Mouse (Mus musculus) small intestine, adult 2 months (tissue): ENCODE measurements around the gene Acad9. TPM values are rescaled to one million over a fixed set of nuclear protein-coding genes. Genes with fewer than 3 reads are reported as not detected.

ENCODE experiments used
- H3K27ac ChIP-seq: fragments of 200-500 bp; 2 replicates; pipeline ENCODE4 v1.5.1; 2012; ENCODE audit warnings: low read depth, low read length, control low read depth, inconsistent platforms; ENCODE audit not compliant: insufficient read depth
- H3K27me3 ChIP-seq: fragments of 200-500 bp; 2 replicates; pipeline ENCODE4 v1.6.1; 2012; ENCODE audit warnings: mild to moderate bottlenecking, moderate library complexity, low read length, inconsistent platforms; ENCODE audit not compliant: control insufficient read depth, insufficient read depth
- H3K36me3 ChIP-seq: fragments of 200-500 bp; 2 replicates; pipeline ENCODE4 v1.6.1; 2012; ENCODE audit warnings: mild to moderate bottlenecking, low read length, control low read depth, inconsistent platforms; ENCODE audit not compliant: control insufficient read depth, insufficient read depth
- H3K4me1 ChIP-seq: fragments of 200-500 bp; 2 replicates; pipeline ENCODE4 v1.6.1; 2012; ENCODE audit warnings: low read length, inconsistent platforms, mixed read lengths; ENCODE audit not compliant: control insufficient read depth, insufficient read depth, insufficient read length
- H3K4me3 ChIP-seq: fragments of 200-500 bp; 2 replicates; pipeline ENCODE4 v1.5.1; 2012; ENCODE audit warnings: low read depth, mild to moderate bottlenecking, control low read depth, inconsistent platforms, low read length, moderate library complexity
- CTCF ChIP-seq: fragments of 200-500 bp; IDR thresholded peaks from 2 replicates; pipeline ENCODE4 v1.5.1; 2012; ENCODE audit warnings: low read depth, mild to moderate bottlenecking, control low read depth, inconsistent platforms, low read length, moderate library complexity, mixed read lengths; ENCODE audit not compliant: insufficient replicate concordance, insufficient read length; ENCODE audit errors: extremely low read depth
- POLR2A ChIP-seq: fragments of 200-500 bp; IDR thresholded peaks from 2 replicates; pipeline ENCODE4 v1.6.1; 2012; ENCODE audit warnings: low read depth, mild to moderate bottlenecking, control low read depth, inconsistent platforms, low read length, moderate library complexity
- WGBS: fragments of 180-500 bp; shearing (Covaris S2); methylation state at CpG from one replicate; pipeline ENCODE4 v1.1.7; 2018; 5-methylcytosine and 5-hydroxymethylcytosine counted together
- polyA plus RNA-seq: library from polyadenylated mRNA; depleted of rRNA; stranded (reverse); fragments of >200 nt; gene quantifications from 2 replicates; pipeline ENCODE4 v1.2.3, GENCODE M21; 2012; rRNA removed

Acad9 gene
- 3.9 and 5.9 TPM in 2 replicates for polyA plus RNA-seq

DNA sequence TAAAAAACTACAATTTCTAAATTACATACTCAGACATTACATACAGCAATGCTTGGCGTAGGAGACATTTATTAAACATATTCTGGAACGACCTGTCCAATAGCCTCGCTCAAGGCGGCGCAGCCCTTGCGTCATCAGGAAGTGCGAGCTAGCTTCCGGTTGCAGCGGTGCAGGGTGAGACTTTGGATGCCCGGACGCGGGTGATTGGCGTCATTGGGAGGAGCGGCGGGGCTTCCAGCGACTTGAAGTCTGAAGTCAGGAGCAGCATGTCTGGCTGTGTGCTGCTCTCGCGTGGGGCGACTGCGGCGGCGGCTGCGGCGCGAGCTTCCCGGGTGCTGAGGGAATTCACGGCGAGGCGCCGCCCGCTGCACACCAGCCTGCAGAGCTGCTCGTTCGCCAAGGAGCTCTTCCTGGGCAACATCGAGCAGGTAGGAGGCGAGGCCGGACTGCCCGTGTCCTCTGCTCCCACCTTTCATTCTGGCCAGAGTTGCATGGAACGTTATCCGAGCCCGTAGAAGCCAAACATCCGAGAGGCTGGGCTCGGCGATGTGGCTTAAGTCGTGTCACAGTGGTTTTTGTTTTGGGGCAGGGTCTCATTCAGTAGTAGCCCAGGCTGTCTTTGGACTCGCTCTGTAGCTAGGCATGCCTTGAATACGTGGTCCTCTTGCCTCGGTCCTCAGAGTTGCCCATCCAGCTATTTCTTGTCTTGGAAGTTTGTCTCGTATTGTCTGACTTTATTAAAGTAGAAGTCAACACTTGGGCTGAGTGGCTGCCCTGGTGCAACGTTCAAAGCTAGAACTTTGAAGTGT lies at the start of gene Acad9:
Acad9 (plus strand) TSS at position 137 of the 809 bp plus-strand sequence.
- WGBS = under 1% methylated on average over 49 of the region's 49 CpGs
- Histone ChIP-seq H3K4me3 (peak within 1 kb of the TSS; percentile 91), H3K27ac (0 out of 2 replicates have a peak within 1 kb of the TSS, but pooled peaks have one; percentile 6), H3K4me1 (peaks cover 2% of the 10 kb centered on the region; the same call in 1 of the 2 replicates), H3K27me3 (no peaks in the 10 kb centered on the region; the same call in 1 of the 2 replicates), H3K36me3 (peaks cover 6% of the 10 kb centered on the region)
- peak; percentile 47; the same call in 1 of the 2 replicates for TF ChIP-seq POLR2A
- no peak for TF ChIP-seq CTCF

DNA sequence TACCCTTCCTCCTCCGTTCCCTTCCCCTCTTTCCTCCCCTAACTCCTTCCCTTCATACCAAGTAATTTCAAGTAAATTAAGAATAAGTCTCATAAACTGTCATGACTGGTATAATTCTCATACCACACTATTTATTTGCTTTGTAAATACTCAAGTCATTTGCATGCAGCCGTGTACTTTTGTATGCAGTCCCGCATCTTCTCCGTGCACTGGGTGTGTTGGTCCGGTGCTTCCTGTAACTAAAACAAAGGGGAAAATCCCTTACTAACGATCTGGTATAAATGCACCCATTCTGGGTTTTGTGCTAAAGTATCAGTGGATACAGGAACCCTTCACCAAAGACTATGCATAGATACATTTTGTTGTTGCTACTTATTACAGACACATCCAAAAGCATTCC lies 40.0 kb upstream of the Acad9 start:
- Histone ChIP-seq H3K36me3 (no peaks in the 10 kb centered on the region), H3K4me3 (no peak overlapping the region), H3K27me3 (no peaks in the 10 kb centered on the region), H3K4me1 (no peaks in the 10 kb centered on the region), H3K27ac (no peak overlapping the region)
- TF ChIP-seq POLR2A = no peak
- TF ChIP-seq CTCF = no peak
- WGBS = 68% methylated on average over 6 of the region's 6 CpGs

DNA sequence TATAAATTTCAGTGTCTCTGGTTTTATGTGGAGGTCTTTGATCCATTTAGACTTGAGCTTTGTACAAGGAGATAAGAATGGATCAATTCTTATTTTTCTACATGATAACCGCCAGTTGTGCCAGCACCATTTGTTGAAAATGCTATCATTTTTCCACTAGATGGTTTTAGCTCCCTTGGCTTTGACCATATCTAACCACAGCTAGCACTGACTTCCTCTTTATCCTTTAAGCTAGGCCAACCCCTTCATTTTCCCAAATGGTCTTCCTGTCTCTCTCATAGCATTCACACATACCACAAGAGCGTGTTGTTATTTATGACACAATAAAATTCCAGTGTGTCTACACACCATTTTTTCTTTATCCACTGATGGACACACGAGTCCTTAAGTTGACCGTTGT lies 35.8 kb upstream of the Acad9 start:
- Histone ChIP-seq H3K4me3 (no peak overlapping the region), H3K36me3 (no peaks in the 10 kb centered on the region), H3K27ac (no peak overlapping the region), H3K4me1 (no peaks in the 10 kb centered on the region), H3K27me3 (no peaks in the 10 kb centered on the region)
- 82% methylated on average over 4 of the region's 4 CpGs for WGBS
- no peak for TF ChIP-seq POLR2A
- TF ChIP-seq CTCF = no peak

DNA sequence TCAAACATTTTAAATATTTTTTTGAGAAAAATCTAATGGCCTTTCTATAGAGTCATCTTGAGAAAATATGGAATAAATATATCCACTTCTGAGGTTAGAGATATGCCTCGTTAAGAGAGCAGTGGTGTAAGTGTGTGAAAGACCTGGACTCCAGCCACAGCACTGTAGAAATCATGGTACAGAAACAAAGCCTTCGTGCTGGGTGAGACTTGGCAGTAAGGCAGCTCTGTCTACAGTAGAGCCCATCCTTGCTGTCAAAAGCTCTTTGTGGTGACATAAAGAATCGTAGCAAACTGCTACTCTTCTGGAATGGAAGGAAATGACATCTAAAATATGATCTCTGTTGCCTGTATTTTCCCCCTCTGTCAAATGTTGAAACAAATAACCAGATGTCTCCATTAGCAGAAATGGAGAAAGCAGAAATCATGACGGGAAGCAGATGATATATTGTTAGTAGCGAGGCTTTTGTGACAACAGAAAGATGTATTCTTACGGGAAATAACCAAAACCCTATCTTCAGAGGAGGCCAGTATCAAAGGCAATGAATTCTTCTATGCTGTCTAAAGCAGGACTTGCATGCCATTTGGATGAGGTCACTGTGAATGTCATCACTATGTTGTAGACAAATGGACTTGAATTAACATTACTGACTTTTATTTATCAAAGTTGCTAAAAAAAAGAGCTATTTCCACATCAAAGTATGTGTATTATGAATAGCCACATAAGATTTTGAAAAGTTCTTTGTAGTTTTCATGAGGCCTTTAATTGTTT lies 33.9 kb upstream of the Acad9 start:
- WGBS = 63% methylated on average over 6 of the region's 6 CpGs
- TF ChIP-seq CTCF (no peak), POLR2A (no peak)
- no peak overlapping the region for H3K27ac ChIP-seq
- no peaks in the 10 kb centered on the region for H3K4me1 ChIP-seq
- no peak overlapping the region for H3K4me3 ChIP-seq
- no peaks in the 10 kb centered on the region for H3K27me3 ChIP-seq
- H3K36me3 ChIP-seq = no peaks in the 10 kb centered on the region

DNA sequence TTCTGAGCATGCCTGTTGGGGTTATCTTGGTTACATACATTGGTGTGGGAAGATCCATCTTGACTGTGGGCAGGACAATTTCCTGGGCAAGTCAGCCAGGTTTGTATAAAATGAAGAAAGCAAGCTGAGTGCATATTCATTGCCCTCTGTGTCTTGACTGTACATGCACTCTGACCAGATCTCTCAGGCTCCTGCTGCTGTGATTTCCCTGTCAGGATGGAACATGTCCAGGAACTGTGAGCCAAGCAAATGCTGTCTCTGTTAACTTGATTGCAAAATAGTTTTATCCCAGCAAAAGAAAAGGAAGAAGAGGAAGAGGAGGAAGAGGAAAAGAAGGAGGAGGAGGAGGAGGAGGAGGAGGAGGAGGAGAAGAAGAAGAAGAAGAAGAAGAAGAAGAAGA lies 21.3 kb upstream of the Acad9 start:
- TF ChIP-seq POLR2A = no peak
- no peak for TF ChIP-seq CTCF
- no peaks in the 10 kb centered on the region for H3K36me3 ChIP-seq
- H3K27me3 ChIP-seq = no peaks in the 10 kb centered on the region
- no peak overlapping the region for H3K27ac ChIP-seq
- no peaks in the 10 kb centered on the region for H3K4me1 ChIP-seq
- no peak overlapping the region for H3K4me3 ChIP-seq

DNA sequence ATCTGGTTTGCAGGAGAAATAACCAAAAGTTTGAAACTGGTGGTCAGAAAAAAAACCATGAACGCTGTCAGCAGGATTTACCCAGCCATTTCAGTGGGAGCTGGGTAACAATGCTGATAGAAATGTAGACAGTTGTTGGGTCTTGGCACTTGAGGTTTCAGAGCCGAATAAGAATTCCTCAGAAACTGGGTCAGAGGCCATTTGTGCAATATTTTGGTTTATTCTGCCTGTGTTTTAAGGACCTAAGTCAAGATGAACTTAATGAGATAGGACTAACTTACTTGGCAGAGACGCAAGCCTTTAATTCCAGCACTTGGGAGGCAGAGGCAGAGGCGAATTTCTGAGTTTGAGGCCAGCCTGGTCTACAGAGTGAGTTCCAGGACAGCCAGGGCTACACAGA lies 20.7 kb upstream of the Acad9 start:
- H3K27me3 ChIP-seq = no peaks in the 10 kb centered on the region
- TF ChIP-seq CTCF (no peak), POLR2A (no peak)
- H3K27ac ChIP-seq = no peak overlapping the region
- WGBS = 61% methylated on average over 4 of the region's 4 CpGs
- no peaks in the 10 kb centered on the region for H3K4me1 ChIP-seq
- H3K36me3 ChIP-seq = no peaks in the 10 kb centered on the region
- no peak overlapping the region for H3K4me3 ChIP-seq

DNA sequence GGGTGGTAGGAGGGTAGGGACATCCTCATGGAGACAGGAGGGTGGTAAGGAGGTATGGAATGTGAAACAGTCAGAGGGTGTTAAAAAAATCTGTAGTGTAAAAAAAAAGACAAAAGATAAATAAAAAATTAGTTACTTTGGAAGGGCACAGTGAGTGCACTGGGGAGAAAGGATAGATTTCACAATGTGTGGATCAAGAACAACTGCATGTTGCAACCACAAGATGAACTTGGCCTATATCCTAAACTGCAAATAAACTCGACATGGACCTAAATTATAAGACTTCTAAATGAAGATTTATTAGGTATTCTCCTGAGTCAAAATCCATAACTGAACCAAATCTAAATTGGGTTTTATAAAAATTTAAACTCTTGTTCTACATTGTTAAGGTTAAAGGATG lies 16.7 kb upstream of the Acad9 start:
- Histone ChIP-seq H3K4me3 (no peak overlapping the region), H3K27me3 (no peaks in the 10 kb centered on the region), H3K27ac (no peak overlapping the region), H3K4me1 (no peaks in the 10 kb centered on the region), H3K36me3 (no peaks in the 10 kb centered on the region)
- no peak for TF ChIP-seq POLR2A
- TF ChIP-seq CTCF = no peak
- 67% methylated on average over 1 of the region's 1 CpGs for WGBS
